Mouse (Mus musculus) adipocyte (in vitro differentiated cells): ENCODE data around the gene Gm9048.
"Not testable (repeated sequence)": the region's sequence is repeated elsewhere in the genome, so short reads cannot be mapped to it uniquely, and the experiment has no call there.

Experiments used
- DNase-seq: peaks from one replicate; pipeline ENCODE4 v3.0.0-alpha.2; 2016; ENCODE audit warnings: low spot score

Gene Gm9048

GRCm38 (mm10) chr10:118348579-118348978 is at the start of gene Gm9048:
Gm9048 (minus strand) TSS chr10:118348679.
- DNase-seq = not testable (repeated sequence)

- peak; percentile 56 for DNase-seq
Measured at GRCm38 (mm10) chr10:118370443-118370842, 22.0 kb upstream of the Gm9048 start.

GRCm38 (mm10) chr10:118369518-118369917 is 21.0 kb upstream of the Gm9048 start:
- DNase-seq = no peak

- DNase-seq = not testable (repeated sequence)
Measured at GRCm38 (mm10) chr10:118354005-118354404, 5.5 kb upstream of the Gm9048 start, which contains the start of gene Gm9049. Gm9049 (minus strand) TSS chr10:118354105.

- DNase-seq = not testable (repeated sequence)
Measured at GRCm38 (mm10) chr10:118343155-118343554, 5.3 kb downstream of the Gm9048 start, which contains the start of gene Gm9046. Gm9046 (minus strand) TSS chr10:118343255.

GRCm38 (mm10) chr10:118337731-118338130 is 10.7 kb downstream of the Gm9048 start, which contains the start of gene Gm9045:
Gm9045 (minus strand) TSS chr10:118337831.
- DNase-seq = not testable (repeated sequence)

- DNase-seq = not testable (repeated sequence)
Measured at GRCm38 (mm10) chr10:118332308-118332707, 16.2 kb downstream of the Gm9048 start, which contains the start of gene Gm9044. Gm9044 (minus strand) TSS chr10:118332408.

- not testable (repeated sequence) for DNase-seq
Measured at GRCm38 (mm10) chr10:118326869-118327268, 21.6 kb downstream of the Gm9048 start, which contains the start of gene Gm9040. Gm9040 (minus strand) TSS chr10:118326969.

- no peak for DNase-seq
Measured at GRCm38 (mm10) chr10:118319024-118319423, 29.5 kb downstream of the Gm9048 start.

GRCm38 (mm10) chr10:118302133-118302532 is 46.3 kb downstream of the Gm9048 start:
- not testable (repeated sequence) for DNase-seq
